Mouse (Mus musculus) kidney, adult 2 months (tissue): ENCODE measurements at regions not wholly inside any gene's neighbourhood (a gene's known extent, or its start where the extent isn't known, plus 50 kb on each side); places are given as distances from the start of the nearest gene placed in this dataset.
A peak's percentile ranks its signal among the peaks of the same experiment; 100 is the strongest.

ENCODE experiments used
- DNase-seq: peaks from one replicate; pipeline ENCODE4 v3.0.0; 2021
- H3K27ac ChIP-seq: fragments of 200-500 bp; 2 replicates; pipeline ENCODE4 v1.5.1; 2012; ENCODE audit warnings: low read depth, low read length, control low read depth, inconsistent platforms; ENCODE audit not compliant: insufficient read depth
- H3K27me3 ChIP-seq: fragments of 200-500 bp; replicated peaks from 2 replicates; pipeline ENCODE4 v1.6.1; 2012; ENCODE audit warnings: mild to moderate bottlenecking, moderate library complexity, low read length, inconsistent platforms; ENCODE audit not compliant: control insufficient read depth, insufficient read depth
- H3K36me3 ChIP-seq: fragments of 200-500 bp; 2 replicates; pipeline ENCODE4 v1.6.1; 2012; ENCODE audit warnings: mild to moderate bottlenecking, moderate library complexity, low read length, inconsistent platforms; ENCODE audit not compliant: control insufficient read depth, insufficient read depth
- H3K4me1 ChIP-seq: fragments of 200-500 bp; 2 replicates; pipeline ENCODE4 v1.6.1; 2011; ENCODE audit warnings: low read length; ENCODE audit not compliant: control insufficient read depth, insufficient read depth
- H3K4me3 ChIP-seq: fragments of 200-500 bp; 2 replicates; pipeline ENCODE4 v1.5.1; 2011; ENCODE audit warnings: mild to moderate bottlenecking, low read depth, low read length, control low read depth; ENCODE audit not compliant: insufficient read depth
- CTCF ChIP-seq: fragments of 200-500 bp; conservative IDR thresholded peaks from 2 replicates; pipeline ENCODE4 v1.5.1; 2011; ENCODE audit warnings: low read depth, mild to moderate bottlenecking, control low read depth, low read length, moderate library complexity, mixed read lengths; ENCODE audit not compliant: insufficient read depth, insufficient read length
- POLR2A ChIP-seq: fragments of 200-500 bp; IDR thresholded peaks from one replicate; pipeline ENCODE4 v1.6.1; 2011; ENCODE audit warnings: low read depth, low read length, control low read depth
- WGBS: fragments of 180-500 bp; shearing (Covaris S2); methylation state at CpG from one replicate; pipeline ENCODE4 v1.1.7; 2018; 5-methylcytosine and 5-hydroxymethylcytosine counted together

- no peak for DNase-seq
- Histone ChIP-seq H3K4me1 (no peaks in the 10 kb centered on the region), H3K27me3 (no peaks in the 10 kb centered on the region), H3K27ac (no peak overlapping the region), H3K4me3 (no peak overlapping the region), H3K36me3 (no peaks in the 10 kb centered on the region)
- no peak for TF ChIP-seq POLR2A
- TF ChIP-seq CTCF = 0 out of 2 replicates have a peak, but pooled peaks have one; percentile 8
- WGBS = 65% methylated on average over 10 of the region's 10 CpGs
Observed at GRCm38 (mm10) chr1:136758730-136759129, 134.0 kb downstream of the Zfp281 start.

GRCm38 (mm10) chr1:136759164-136759563 lies 134.5 kb downstream of the Zfp281 start:
- Histone ChIP-seq H3K27ac (no peak overlapping the region), H3K4me3 (no peak overlapping the region), H3K27me3 (no peaks in the 10 kb centered on the region), H3K4me1 (no peaks in the 10 kb centered on the region), H3K36me3 (no peaks in the 10 kb centered on the region)
- DNase-seq = no peak
- TF ChIP-seq CTCF = no peak
- TF ChIP-seq POLR2A = no peak
- WGBS = 72% methylated on average over 4 of the region's 4 CpGs

GRCm38 (mm10) chr1:136761467-136761866 lies 136.8 kb downstream of the Zfp281 start:
- H3K36me3 ChIP-seq = no peaks in the 10 kb centered on the region
- no peaks in the 10 kb centered on the region for H3K27me3 ChIP-seq
- H3K27ac ChIP-seq = no peak overlapping the region
- TF ChIP-seq CTCF (no peak), POLR2A (no peak)
- 91% methylated on average over 4 of the region's 4 CpGs for WGBS
- H3K4me1 ChIP-seq = no peaks in the 10 kb centered on the region
- DNase-seq = no peak
- H3K4me3 ChIP-seq = no peak overlapping the region

GRCm38 (mm10) chr1:136768969-136769401 lies 144.3 kb downstream of the Zfp281 start:
- Histone ChIP-seq H3K27ac (no peak overlapping the region), H3K4me1 (no peaks in the 10 kb centered on the region), H3K36me3 (no peaks in the 10 kb centered on the region), H3K27me3 (no peaks in the 10 kb centered on the region), H3K4me3 (no peak overlapping the region)
- peak; percentile 17 for DNase-seq
- 0 out of 2 replicates have a peak, but pooled peaks have one; percentile 21 for TF ChIP-seq CTCF
- TF ChIP-seq POLR2A = no peak
- whole genome bisulfite sequencing = 4% methylated on average over 10 of the region's 10 CpGs

- no peaks in the 10 kb centered on the region for H3K27me3 ChIP-seq
- WGBS = 91% methylated on average over 6 of the region's 6 CpGs
- H3K4me3 ChIP-seq = no peak overlapping the region
- no peaks in the 10 kb centered on the region for H3K4me1 ChIP-seq
- DNase-seq = peak; percentile 13
- H3K36me3 ChIP-seq = no peaks in the 10 kb centered on the region
- no peak overlapping the region for H3K27ac ChIP-seq
- TF ChIP-seq CTCF = peak; percentile 18; the same call in 1 of the 2 replicates
- no peak for TF ChIP-seq POLR2A
Observed at GRCm38 (mm10) chr1:136773743-136774142, 149.0 kb downstream of the Zfp281 start.

GRCm38 (mm10) chr1:136776211-136776610 lies 151.5 kb downstream of the Zfp281 start:
- WGBS = 44% methylated on average over 17 of the region's 17 CpGs
- Histone ChIP-seq H3K27me3 (no peaks in the 10 kb centered on the region), H3K4me3 (no peak overlapping the region), H3K4me1 (no peaks in the 10 kb centered on the region), H3K27ac (no peak overlapping the region), H3K36me3 (no peaks in the 10 kb centered on the region)
- DNase-seq = no peak
- TF ChIP-seq POLR2A = no peak

- H3K27me3 ChIP-seq = no peaks in the 10 kb centered on the region
- TF ChIP-seq CTCF = no peak
- no peak overlapping the region for H3K4me3 ChIP-seq
- H3K36me3 ChIP-seq = no peaks in the 10 kb centered on the region
- 37% methylated on average over 20 of the region's 20 CpGs for WGBS
- peak; percentile 33 for DNase-seq
- no peak overlapping the region for H3K27ac ChIP-seq
- H3K4me1 ChIP-seq = no peaks in the 10 kb centered on the region
Observed at GRCm38 (mm10) chr1:136777263-136777980, 152.7 kb downstream of the Zfp281 start.
